Mouse (Mus musculus) midbrain, embryonic 12.5 days (tissue): ENCODE results near the gene Stk38. TPM values are rescaled to one million over a fixed set of nuclear protein-coding genes. Genes with fewer than 3 reads are reported as not detected.
A peak's percentile ranks its signal among the peaks of the same experiment; 100 is the strongest.

Source experiments
- ATAC-seq: fragments of 200-750 bp; cut with Nextera tagmentation; 2 replicates; pipeline ENCODE4 v1.8.0; 2017; ENCODE audit warnings: low read depth, moderate TSS enrichment, moderate library complexity; ENCODE audit not compliant: low FRiP score
- H3K27ac ChIP-seq: fragments of 300-500 bp; sonication (generic); replicated peaks from 2 replicates; pipeline ENCODE4 v1.5.1; 2016; ENCODE audit warnings: mild to moderate bottlenecking
- H3K27me3 ChIP-seq: fragments of 300-500 bp; sonication (generic); 2 replicates; pipeline ENCODE4 v1.6.1; 2016; ENCODE audit warnings: mild to moderate bottlenecking
- H3K36me3 ChIP-seq: fragments of 300-500 bp; sonication (generic); 2 replicates; pipeline ENCODE4 v1.6.1; 2016
- H3K4me1 ChIP-seq: fragments of 300-500 bp; sonication (generic); 2 replicates; pipeline ENCODE4 v1.6.1; 2016
- H3K4me2 ChIP-seq: fragments of 300-500 bp; sonication (generic); replicated peaks from 2 replicates; pipeline ENCODE4 v1.6.1; 2016; ENCODE audit warnings: mild to moderate bottlenecking, moderate library complexity
- H3K4me3 ChIP-seq: fragments of 300-500 bp; sonication (generic); 2 replicates; pipeline ENCODE4 v1.5.1; 2016; ENCODE audit warnings: mild to moderate bottlenecking
- H3K9ac ChIP-seq: fragments of 300-500 bp; sonication (generic); replicated peaks from 2 replicates; pipeline ENCODE4 v1.6.1; 2016; ENCODE audit warnings: mild to moderate bottlenecking, moderate library complexity
- H3K9me3 ChIP-seq: fragments of 300-500 bp; sonication (generic); 2 replicates; pipeline ENCODE4 v1.6.1; 2016; ENCODE audit warnings: mild to moderate bottlenecking
- WGBS: fragments of 180-500 bp; shearing (Covaris S2); methylation state at CpG from one replicate; pipeline ENCODE4 v1.1.7; 2016; 5-methylcytosine and 5-hydroxymethylcytosine counted together
- polyA plus RNA-seq: library from polyadenylated mRNA; unstranded; fragments of >200 nt; fragmentation: Nextera tagmentation; extraction: Ambion mirVana; gene quantifications from 2 replicates; pipeline ENCODE4 v1.2.1, GENCODE M21; 2016

The Stk38 gene
- polyA plus RNA-seq, 1 experiment from 2014 or later = 150 TPM

DNA sequence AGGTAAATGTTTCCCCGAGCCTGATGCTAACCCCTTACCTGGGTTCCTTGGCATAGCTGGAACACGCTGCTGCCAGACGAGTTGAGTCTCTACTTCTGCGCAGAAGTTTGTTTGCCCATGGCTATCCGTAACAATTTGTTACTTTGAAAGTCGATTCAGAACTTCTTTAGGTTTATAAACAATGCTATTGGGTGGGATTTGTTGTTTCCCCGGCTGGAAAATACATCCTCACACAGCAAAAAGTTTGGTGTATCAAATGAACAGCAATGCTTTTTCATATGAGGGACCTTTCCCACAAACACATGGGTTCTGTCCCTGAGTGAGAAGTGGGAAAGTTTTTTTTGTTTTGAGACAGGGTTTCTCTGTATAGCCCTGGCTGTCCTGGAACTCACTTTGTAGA, 64.1 kb downstream of the Stk38 start, which contains the start of gene Pxt1:
Gene Pxt1, minus strand, starts transcription at position 101 of the 400 bp plus-strand sequence.
- H3K27ac ChIP-seq = no peak within 1 kb of the TSS
- H3K9ac ChIP-seq = no peak within 1 kb of the TSS
- H3K36me3 ChIP-seq = no peaks in the 10 kb centered on the region
- 88% methylated on average over 7 of the region's 7 CpGs for WGBS
- no peaks in the 10 kb centered on the region for H3K27me3 ChIP-seq
- no peak within 1 kb of the TSS for H3K4me3 ChIP-seq
- H3K9me3 ChIP-seq = peaks cover 6% of the 10 kb centered on the region; the same call in 1 of the 2 replicates
- H3K4me1 ChIP-seq = no peaks in the 10 kb centered on the region
- no peak for ATAC-seq
- H3K4me2 ChIP-seq = no peak within 1 kb of the TSS

DNA sequence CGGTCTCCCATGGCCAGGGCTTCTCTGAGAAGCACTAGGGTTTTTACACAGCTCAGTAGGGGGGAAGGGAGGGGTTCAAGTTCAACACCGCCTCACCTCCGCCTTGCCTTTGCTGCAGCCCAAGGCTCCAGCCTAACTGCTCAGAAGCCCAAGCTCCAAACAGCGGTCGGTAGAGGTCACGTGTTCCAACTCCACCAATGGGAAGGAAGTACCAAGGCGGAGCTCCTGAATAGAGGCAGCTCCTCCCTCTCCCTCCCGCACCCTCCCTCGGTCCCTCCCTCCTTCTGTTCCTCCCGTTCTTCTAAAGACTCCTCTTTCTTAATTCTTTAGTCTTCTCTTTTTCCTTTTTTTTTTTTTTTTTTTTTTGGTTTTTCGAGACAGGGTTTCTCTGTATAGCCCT, 65.7 kb downstream of the Stk38 start:
- no peak for ATAC-seq
- Histone ChIP-seq H3K4me3 (no peak overlapping the region), H3K9ac (no peak overlapping the region), H3K4me2 (no peak overlapping the region), H3K36me3 (no peaks in the 10 kb centered on the region), H3K4me1 (no peaks in the 10 kb centered on the region), H3K9me3 (peaks cover 1% of the 10 kb centered on the region; the same call in 1 of the 2 replicates), H3K27ac (no peak overlapping the region), H3K27me3 (no peaks in the 10 kb centered on the region)
- 83% methylated on average over 10 of the region's 11 CpGs for WGBS

DNA sequence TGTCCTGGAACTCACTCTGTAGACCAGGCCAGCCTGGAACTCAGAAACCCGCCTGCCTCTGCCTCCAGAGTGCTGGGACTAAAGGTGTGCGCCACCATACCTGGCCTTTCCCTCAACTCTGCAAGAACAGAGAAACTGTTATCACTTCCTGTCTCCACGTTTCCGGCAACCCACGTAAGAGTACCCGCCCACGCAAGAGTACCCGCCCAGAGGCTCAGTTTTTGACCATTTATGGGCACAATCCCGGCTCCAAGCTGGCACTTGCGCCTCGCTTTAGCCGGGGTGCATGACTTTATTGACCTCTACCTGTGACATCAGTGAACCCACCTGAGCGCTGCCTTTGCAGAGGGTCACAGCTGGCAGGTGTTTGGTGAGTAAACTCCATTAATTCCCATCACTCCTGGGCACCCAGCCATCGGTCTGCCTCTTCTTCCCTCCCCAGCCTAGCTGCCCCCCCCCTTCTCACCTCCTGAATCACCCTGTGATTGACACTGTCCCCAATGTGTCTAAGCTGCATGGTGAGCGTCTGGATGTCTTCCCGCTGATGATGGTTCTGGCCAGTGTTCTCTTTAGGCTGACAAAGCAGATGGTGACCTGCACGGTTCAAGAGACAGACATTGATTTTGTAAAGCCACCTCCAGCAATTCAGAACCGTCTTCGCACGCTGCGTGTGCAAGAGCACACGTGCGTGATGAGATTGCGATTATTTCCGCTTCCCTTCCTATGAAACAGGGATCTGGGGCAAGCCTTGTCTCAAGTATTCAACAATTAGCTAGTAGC, 66.8 kb downstream of the Stk38 start:
- H3K9ac ChIP-seq = no peak overlapping the region
- no peaks in the 10 kb centered on the region for H3K4me1 ChIP-seq
- H3K9me3 ChIP-seq = no peaks in the 10 kb centered on the region; the same call in 1 of the 2 replicates
- no peaks in the 10 kb centered on the region for H3K36me3 ChIP-seq
- no peak overlapping the region for H3K4me3 ChIP-seq
- ATAC-seq = no peak
- WGBS = 87% methylated on average over 25 of the region's 25 CpGs
- no peak overlapping the region for H3K4me2 ChIP-seq
- H3K27me3 ChIP-seq = no peaks in the 10 kb centered on the region
- no peak overlapping the region for H3K27ac ChIP-seq

GRCm38 (mm10) chr17:28936622-28937345, 71.0 kb downstream of the Stk38 start:
- no peak for ATAC-seq
- Histone ChIP-seq H3K9me3 (no peaks in the 10 kb centered on the region; the same call in 1 of the 2 replicates), H3K9ac (no peak overlapping the region), H3K4me2 (no peak overlapping the region), H3K4me3 (no peak overlapping the region), H3K36me3 (no peaks in the 10 kb centered on the region), H3K27ac (no peak overlapping the region), H3K27me3 (no peaks in the 10 kb centered on the region), H3K4me1 (no peaks in the 10 kb centered on the region)
- WGBS = 79% methylated on average over 10 of the region's 10 CpGs

- Histone ChIP-seq H3K4me1 (no peaks in the 10 kb centered on the region), H3K27ac (no peak overlapping the region), H3K9ac (no peak overlapping the region), H3K9me3 (no peaks in the 10 kb centered on the region; the same call in 1 of the 2 replicates), H3K4me3 (no peak overlapping the region), H3K27me3 (no peaks in the 10 kb centered on the region), H3K36me3 (no peaks in the 10 kb centered on the region), H3K4me2 (no peak overlapping the region)
- no peak for ATAC-seq
- 91% methylated on average over 7 of the region's 7 CpGs for WGBS
Measured at GRCm38 (mm10) chr17:28936133-28936532, 71.7 kb downstream of the Stk38 start.

DNA sequence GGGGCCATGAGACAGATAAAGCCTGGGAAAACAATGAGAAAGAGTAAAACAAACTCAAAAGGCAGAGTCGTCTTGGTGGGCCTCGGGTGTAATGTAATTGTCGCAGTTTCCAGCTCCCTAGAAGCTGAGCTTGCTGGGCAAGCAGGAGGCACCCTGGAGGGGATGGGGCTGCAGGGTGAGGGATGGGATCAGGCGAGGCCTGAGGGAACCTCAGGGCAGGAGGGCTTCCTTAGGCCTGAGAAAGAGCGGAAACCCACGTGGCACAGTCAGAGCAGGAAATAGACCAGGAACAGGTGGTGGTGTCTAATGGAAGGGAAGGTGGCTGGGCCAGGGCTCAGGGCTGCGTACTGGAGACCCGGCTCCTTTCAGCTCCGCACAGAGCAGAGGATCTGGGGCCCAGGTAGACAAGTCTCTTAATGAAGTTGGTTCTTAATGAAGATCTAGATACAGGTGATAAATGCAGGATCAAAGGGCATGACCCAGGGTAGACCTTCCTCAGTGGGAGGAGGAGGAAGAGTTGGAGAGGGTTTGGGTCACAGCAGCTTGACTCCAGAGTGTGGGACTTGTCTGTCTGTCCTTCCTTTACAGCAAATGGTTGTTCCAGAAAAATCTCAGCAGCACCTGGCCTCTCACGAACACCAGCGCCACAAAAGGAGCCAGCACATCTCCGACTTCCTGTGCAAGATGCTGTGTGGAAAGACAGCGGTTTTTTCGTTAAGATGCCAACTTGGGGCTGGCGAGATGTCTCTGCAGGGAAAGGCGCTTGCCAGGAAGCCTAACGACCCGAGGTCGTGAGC, 73.5 kb downstream of the Stk38 start:
- H3K4me3 ChIP-seq = no peak overlapping the region
- H3K27ac ChIP-seq = no peak overlapping the region
- H3K4me1 ChIP-seq = peaks cover 10% of the 10 kb centered on the region
- no peaks in the 10 kb centered on the region for H3K36me3 ChIP-seq
- no peak overlapping the region for H3K4me2 ChIP-seq
- H3K9ac ChIP-seq = no peak overlapping the region
- no peaks in the 10 kb centered on the region; the same call in 1 of the 2 replicates for H3K9me3 ChIP-seq
- no peak for ATAC-seq
- 82% methylated on average over 19 of the region's 19 CpGs for WGBS
- H3K27me3 ChIP-seq = no peaks in the 10 kb centered on the region

DNA sequence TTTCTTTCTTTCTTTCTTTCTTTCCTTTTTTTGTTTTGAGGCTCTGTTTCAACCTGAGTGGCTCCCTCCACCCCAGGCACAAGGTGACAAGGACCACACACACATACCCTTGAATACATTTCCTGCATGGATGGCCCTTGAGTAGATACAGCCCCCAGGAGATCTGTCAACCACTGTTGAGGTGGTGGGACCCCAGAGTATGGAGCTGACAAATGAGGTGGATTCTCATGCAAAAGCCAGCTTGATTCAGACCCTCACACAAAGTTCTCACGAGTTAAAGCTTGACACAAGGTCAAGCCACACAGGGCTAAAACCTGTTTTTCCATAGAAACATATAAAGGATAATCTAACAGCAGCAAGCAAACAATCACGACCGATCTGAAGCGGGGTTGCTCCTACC, 75.5 kb downstream of the Stk38 start:
- no peaks in the 10 kb centered on the region for H3K36me3 ChIP-seq
- no peak overlapping the region for H3K27ac ChIP-seq
- H3K27me3 ChIP-seq = no peaks in the 10 kb centered on the region
- ATAC-seq = no peak
- H3K9me3 ChIP-seq = no peaks in the 10 kb centered on the region; the same call in 1 of the 2 replicates
- H3K4me2 ChIP-seq = no peak overlapping the region
- 88% methylated on average over 4 of the region's 4 CpGs for whole genome bisulfite sequencing
- no peak overlapping the region for H3K9ac ChIP-seq
- peaks cover 10% of the 10 kb centered on the region for H3K4me1 ChIP-seq
- no peak overlapping the region for H3K4me3 ChIP-seq

GRCm38 (mm10) chr17:28931436-28932211, 76.2 kb downstream of the Stk38 start:
- no peak for ATAC-seq
- H3K9ac ChIP-seq = no peak overlapping the region
- H3K27me3 ChIP-seq = no peaks in the 10 kb centered on the region
- H3K4me1 ChIP-seq = peaks cover 10% of the 10 kb centered on the region
- no peak overlapping the region for H3K4me2 ChIP-seq
- H3K9me3 ChIP-seq = no peaks in the 10 kb centered on the region
- no peaks in the 10 kb centered on the region for H3K36me3 ChIP-seq
- H3K27ac ChIP-seq = no peak overlapping the region
- no peak overlapping the region for H3K4me3 ChIP-seq
- WGBS = 90% methylated on average over 18 of the region's 18 CpGs

DNA sequence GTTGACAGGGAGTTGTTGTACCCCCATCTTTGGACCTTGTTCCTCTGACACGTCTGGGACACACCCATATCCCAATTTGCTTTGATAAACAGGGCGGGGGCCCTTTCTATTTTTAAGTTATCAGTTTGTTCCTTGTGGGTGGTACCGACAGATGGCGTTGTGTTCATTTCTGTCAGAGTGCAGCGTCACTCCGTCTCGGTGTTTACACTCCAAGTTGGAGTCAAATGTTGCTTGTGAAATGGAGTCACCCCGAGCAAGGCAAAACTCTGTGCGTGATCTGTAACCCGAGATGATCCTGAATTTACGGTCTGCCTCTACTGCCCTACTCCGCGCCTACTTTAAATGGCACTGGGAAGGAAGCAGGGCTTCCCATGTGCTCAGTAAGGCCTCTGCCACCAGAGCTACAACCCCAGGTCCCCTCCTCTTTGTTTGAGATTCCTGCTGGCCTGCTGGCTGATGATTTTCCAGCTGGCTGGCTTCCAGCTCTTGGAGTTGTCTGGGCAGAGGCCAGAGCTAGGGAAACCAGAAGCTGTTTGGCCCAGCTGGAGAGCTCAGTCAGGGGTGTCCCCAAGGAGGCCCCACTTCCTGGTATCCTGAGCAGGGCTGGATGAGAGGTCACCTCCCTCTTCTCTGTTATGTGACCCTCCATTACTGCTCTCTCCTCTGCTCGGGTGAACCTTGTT, 77.3 kb downstream of the Stk38 start:
- Histone ChIP-seq H3K27me3 (no peaks in the 10 kb centered on the region), H3K4me1 (peaks cover 10% of the 10 kb centered on the region), H3K36me3 (no peaks in the 10 kb centered on the region), H3K4me2 (0 out of 2 replicates have a peak overlapping the region, but pooled peaks have one; percentile 9), H3K27ac (peak overlapping the region; percentile 66), H3K9me3 (no peaks in the 10 kb centered on the region), H3K4me3 (no peak overlapping the region), H3K9ac (no peak overlapping the region)
- 30% methylated on average over 14 of the region's 14 CpGs for WGBS
- ATAC-seq = peak; percentile 56; the same call in 1 of the 2 replicates

DNA sequence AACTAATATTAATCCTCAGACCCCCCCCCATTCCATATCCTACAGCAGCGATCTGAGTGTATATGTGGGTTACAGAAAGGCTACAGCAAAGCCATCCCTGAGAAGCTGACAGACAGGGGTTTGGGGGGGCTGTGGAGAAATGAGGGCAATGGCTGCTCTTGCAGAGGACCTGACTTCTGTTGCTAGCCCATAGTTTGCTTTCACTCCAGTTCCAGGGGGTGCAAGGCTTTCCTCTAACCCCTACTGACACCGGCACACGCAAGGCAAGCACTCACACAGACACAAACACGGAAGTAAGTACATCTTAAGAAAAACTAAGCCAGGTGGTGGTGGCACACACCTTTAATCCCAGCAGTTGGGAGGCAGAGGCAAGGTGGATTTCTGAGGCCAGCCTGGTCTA, 78.4 kb downstream of the Stk38 start:
- Histone ChIP-seq H3K9ac (no peak overlapping the region), H3K4me2 (no peak overlapping the region), H3K4me1 (peaks cover 10% of the 10 kb centered on the region), H3K36me3 (no peaks in the 10 kb centered on the region), H3K27me3 (no peaks in the 10 kb centered on the region), H3K9me3 (no peaks in the 10 kb centered on the region), H3K4me3 (no peak overlapping the region), H3K27ac (no peak overlapping the region)
- ATAC-seq = no peak
- WGBS = 85% methylated on average over 4 of the region's 4 CpGs

GRCm38 (mm10) chr17:28928004-28928403, 79.8 kb downstream of the Stk38 start:
- Histone ChIP-seq H3K4me1 (peaks cover 10% of the 10 kb centered on the region), H3K9ac (no peak overlapping the region), H3K9me3 (no peaks in the 10 kb centered on the region), H3K27ac (no peak overlapping the region), H3K4me3 (no peak overlapping the region), H3K27me3 (no peaks in the 10 kb centered on the region), H3K4me2 (no peak overlapping the region), H3K36me3 (no peaks in the 10 kb centered on the region)
- 92% methylated on average over 9 of the region's 9 CpGs for WGBS
- ATAC-seq = no peak
